Mouse (Mus musculus) gastrocnemius, postnatal 14 days (tissue): ENCODE measurements around the gene Tmem50b. TPM values are rescaled to one million over a fixed set of nuclear protein-coding genes. Genes with fewer than 3 reads are reported as not detected.

Experiments
- DNase-seq: peaks from one replicate; pipeline ENCODE4 v3.0.0; 2021; ENCODE audit warnings: mixed read lengths
- intact Hi-C: fragments of 180-260 bp; cut with DNase I; formaldehyde crosslinking; loops from one replicate; pipeline ENCODE4 v1.15.1; 2025; ENCODE audit warnings: low total_unique reads
- total RNA-seq, 2 experiments: library from RNA; stranded (reverse); gene quantifications; 2 replicates each; pipeline ENCODE4 v1.2.3; 2021

Gene Tmem50b
- total RNA-seq, 2 experiments from 2014 or later, result 16.0 to 16.9 TPM

DNA sequence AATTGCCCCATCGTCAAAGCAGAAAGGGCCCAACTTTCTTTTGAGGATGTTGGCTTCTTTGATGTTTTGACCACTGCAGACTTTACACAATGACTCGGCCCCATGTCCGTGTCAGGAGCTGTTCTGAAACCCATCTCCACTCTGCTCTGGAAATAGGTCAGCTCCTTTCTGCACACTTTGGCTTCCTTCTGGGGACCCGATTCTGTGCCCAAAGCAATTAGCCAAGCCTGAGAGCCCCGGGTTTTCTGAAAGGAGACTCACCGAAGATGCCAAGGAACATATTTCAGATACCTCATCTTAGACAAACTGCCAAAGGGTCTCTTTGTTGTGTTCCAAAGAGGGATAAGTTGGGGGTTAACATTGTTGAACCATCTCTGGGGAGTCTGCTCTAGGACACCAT is 17.0 kb upstream of the Tmem50b start:
- intact Hi-C loops, result no loop called here

DNA sequence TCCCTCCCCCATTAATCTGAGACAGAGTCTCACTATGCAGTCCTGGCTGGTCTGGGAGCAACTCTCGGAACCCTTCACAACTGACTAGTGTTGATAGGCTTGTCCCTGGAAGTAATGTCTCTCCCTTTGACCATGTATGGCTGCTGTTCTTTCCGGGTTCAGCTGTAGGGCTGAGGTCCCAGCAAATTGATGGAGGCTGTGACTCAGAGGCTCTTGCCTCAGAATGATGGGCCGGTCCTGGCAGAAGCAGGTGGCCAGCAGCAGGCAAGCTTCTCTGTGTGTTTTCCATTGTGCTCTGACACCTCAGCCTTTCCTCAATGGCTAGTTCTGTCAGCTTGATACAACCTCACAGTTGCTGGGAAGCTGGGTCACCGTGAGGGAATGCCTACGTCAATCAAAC is 14.9 kb upstream of the Tmem50b start:
- intact Hi-C loops, result no loop called here
- DNase-seq, result no peak

More for the DNA sequence above, 17.0 kb upstream of the Tmem50b start:
- DNase-seq, result no peak

DNA sequence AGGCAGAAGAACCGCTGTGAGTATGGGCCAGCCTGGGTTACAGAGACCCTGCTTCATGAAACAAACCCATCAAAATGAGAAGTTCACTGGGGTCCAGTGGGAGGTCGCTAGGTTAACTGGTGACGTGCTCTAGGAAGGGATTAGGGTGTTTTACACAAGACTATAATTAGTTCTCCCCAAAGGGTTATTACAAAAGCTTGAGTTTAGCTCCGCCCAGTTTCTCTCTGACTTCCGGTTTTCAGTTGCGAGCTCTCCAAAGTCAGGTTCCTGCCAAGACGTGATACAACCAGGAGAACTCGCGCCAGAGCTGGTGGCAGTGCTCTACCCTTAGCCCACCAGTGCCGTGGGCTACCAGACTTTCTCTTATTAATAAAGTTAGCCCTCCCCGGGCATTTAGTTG is 13.6 kb upstream of the Tmem50b start:
- intact Hi-C loops, result no loop called here
- DNase-seq, result no peak

GRCm38 (mm10) chr16:91609501-91610245 is 12.1 kb upstream of the Tmem50b start:
- peak; percentile 26 for DNase-seq
- intact Hi-C loops, result no loop called here

DNA sequence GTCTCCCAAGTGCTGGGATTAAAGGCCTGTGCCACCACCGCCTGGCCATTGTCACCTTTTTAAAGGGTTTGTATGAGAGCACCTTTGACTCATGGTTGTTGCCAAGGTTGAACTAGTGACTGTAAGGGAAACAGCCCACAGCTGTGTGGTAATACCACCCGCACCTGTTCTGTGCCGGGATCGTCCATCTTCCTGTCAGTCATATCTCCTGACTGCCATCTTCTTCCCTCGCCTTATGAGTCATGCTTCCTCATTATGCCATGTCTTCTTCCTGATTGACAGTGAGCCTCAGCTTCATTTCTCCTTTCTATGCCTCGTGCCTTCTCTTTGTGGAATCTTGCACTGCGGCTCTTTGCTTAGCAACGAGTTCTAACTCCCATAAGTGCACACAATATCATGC is 9.4 kb upstream of the Tmem50b start:
- DNase-seq, result no peak
- intact Hi-C loops, result no loop called here

DNA sequence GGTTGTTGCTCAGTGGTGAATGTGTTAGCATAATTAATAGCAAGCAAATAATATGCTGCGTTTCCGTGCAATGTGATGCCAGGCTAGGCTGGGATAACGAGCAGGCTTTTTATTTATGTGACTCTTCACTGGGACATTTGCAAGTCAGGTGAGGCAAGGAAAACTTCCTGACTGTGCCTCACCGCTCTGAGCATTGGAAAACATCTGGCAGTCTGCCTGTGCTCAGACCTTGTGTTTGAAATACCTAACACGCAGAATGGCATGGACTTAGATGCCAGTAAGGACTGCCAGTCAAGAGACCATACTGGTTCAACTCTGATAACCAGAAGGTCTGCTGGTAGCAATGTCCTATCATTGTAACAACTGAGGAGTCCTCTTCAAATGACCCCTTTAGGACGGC is 7.6 kb upstream of the Tmem50b start:
- intact Hi-C loops, result no loop called here
- no peak for DNase-seq

DNA sequence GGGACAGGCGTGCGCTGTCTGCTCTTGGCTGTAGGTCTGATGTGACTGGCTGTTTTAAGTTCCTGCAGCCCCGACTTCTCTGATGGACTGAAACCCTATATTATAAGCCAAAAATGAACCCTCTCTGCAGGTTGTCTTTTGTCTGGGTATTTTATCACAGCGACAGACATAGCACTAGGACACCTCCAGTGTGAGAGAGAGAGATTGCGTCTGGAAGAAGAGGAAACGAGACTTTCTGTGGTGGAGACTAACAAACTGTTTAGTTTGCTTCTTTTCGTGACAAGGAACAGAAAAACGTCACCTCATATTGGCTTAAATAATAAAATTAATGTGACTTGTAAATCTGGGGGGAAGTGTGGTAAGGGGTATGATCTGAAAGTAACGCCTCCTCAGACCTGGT is 4.1 kb upstream of the Tmem50b start:
- intact Hi-C loops, result no loop called here
- no peak for DNase-seq

GRCm38 (mm10) chr16:91601081-91601480 is 3.5 kb upstream of the Tmem50b start:
- intact Hi-C loops, result no loop called here
- no peak for DNase-seq

DNA sequence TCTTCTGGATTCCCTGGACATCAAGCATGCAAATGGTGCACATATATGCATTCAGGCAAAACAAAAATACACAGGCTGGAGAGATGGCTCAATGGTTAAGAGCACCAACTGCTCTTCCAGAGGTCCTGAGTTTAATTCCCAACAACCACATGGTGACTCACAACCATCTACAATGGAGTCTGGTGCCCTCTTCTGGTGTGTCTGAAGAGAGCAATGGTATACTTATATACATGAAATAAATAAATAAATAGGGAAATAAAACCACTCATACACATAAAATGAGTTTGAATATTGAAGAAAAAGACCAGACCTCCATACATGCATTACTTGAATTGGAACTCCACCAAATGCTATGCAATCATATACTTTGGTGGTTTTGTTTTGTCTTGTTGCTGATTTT is 1.6 kb upstream of the Tmem50b start:
- DNase-seq, result no peak
- intact Hi-C loops, result no loop called here

DNA sequence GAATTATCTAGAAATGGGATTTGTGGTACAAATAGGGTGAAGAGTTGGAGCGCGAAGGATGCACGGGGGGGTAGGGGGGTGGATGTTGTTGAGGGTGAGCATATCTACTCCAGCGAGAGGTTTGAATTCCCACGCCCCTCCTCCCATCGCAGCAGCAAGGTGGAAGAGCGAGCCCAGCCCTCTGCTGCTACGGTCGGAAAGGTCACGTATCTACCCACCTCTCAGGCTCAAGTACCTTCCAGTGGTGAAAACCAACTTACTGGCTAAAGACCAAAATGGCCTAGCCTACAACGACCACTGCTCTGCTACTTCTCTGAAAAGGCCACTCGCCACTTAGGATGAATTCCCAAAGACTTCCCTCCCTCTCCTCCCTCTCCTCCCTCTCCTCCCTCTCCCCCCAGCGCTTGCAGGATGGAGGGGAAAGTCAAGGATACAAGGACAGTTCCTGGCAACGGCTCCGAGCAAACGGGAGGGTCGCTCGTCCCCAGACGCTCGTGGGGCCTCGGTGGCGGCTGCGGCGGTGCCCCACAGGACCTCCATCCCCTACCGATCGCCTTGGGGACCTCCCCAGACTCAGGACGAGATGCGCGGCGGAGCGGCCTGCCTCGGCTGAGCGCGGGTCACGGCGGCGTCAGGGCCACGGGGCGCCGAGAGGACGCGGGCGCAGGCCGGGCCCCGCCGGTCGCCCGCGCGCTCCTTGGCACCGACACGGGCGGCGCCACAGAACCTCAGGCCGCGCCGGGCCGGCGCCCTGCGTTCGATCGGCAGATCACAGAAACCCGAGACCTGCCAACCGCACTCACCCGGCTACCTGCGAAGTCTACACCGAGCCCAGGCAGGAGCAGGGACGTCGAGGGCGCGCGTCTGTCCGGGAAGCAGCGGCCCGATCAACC is 575 bp downstream of the Tmem50b start:
- intact Hi-C loops, result no loop called here
- no peak for DNase-seq

- intact Hi-C loops, result no loop called here
- DNase-seq, result no peak
These were observed 1.2 kb downstream of the Tmem50b start for GRCm38 (mm10) chr16:91596397-91596778.

DNA sequence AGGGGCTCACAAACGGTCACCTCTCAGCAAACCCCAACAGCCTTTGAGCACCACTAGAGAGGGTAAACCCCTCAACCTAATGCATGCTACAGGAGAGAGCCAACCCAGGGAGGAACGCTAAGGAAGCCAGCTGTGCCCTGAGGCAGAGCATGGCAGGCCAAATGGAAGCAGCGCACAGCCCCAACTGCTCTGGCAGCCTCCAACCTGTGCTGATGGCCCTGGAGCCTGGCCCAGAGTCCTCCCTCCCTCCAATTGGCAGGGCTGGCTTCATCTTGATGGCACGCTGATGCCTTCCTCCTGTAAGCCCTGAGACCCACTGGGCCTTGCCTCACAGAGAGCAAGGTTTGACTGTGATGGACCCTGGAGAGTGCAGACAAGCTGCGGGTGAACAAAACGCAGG is 2.5 kb downstream of the Tmem50b start:
- intact Hi-C loops, result no loop called here
- peak; percentile 65 for DNase-seq

GRCm38 (mm10) chr16:91593262-91593661 is 4.3 kb downstream of the Tmem50b start:
- no peak for DNase-seq
- intact Hi-C loops, result no loop called here

- DNase-seq, result no peak
- intact Hi-C loops, result no loop called here
These were observed 5.4 kb downstream of the Tmem50b start for GRCm38 (mm10) chr16:91592162-91592561.

GRCm38 (mm10) chr16:91588703-91589102 is 8.9 kb downstream of the Tmem50b start:
- intact Hi-C loops, result no loop called here
- DNase-seq, result no peak

GRCm38 (mm10) chr16:91587730-91588453 is 9.7 kb downstream of the Tmem50b start:
- no peak for DNase-seq
- intact Hi-C loops, result no loop called here

GRCm38 (mm10) chr16:91586244-91586643 is 11.4 kb downstream of the Tmem50b start:
- DNase-seq, result no peak

DNA sequence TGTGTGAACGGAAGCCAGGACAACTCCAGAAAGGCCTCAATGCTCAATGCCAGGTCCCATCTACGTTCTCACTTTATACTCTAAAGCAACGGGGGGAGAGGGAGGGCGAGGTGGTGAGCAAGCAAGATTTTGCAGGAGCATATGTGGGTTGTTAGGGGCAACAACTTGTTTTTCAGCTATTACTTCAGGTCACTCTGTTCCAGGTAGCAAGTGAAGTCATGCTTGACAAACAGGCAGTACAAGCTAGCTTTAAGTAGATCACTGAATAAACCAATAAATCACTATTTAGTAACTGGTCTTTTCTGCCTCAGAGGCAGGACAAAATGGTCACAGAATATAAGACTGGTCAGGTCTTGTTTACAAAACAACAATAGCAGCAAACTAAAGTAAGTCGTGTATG is 12.0 kb downstream of the Tmem50b start:
- DNase-seq, result no peak
- intact Hi-C loops, result no loop called here

More at GRCm38 (mm10) chr16:91586244-91586643, 11.4 kb downstream of the Tmem50b start:
- intact Hi-C loops, result no loop called here

GRCm38 (mm10) chr16:91582307-91582706 is 15.3 kb downstream of the Tmem50b start:
- intact Hi-C loops, result no loop called here
- no peak for DNase-seq
